Mouse (Mus musculus): Measurements from ENCODE around the gene Pdzd4.
A peak's percentile ranks its signal among the peaks of the same experiment; 100 is the strongest.

Gene Pdzd4

DNA sequence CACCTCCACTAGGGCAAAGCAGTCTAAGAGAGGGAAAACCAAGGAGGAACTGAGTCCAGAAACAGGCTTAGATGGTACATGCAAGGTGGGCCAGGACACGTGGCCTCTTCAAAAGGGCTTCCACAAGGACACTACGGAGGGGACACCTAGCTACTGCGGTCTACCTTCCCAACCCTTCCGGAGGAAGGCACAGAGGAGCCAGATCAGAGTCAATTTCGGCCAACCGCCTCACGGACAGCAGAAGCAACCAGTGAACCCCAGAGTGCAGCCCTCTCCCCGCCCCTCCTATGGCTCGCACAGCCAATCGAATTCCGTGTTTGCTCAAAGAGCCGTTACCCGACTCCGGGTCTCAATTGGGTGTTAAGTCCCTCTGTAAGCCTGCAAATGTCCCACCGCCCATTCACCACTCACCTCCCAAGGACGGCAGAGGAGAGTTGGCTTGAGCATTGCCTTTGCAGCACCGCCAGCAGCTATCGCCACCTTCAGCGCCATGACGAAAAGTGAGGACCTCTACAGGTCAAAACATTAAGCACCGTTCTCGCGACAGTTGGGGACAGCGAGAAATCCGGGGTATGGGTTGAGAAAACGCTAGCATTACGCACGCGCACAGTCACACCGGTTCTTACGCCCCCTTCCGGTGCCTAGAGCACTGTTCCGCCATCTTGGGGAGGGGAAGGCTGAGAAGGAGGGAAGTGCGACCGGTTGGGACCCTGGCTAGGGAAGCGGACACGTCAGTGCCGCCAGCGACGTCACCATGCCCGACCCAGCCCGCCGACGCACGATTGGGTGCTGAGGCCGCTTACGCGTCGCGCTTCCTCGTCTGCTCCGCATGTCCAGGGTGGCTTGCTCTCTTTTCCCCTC lies 38.2 kb downstream of the Pdzd4 start, which contains the start of the genes Idh3g and Ssr4:
Gene Idh3g (minus strand): TSS at position 534 of the 861 bp plus-strand sequence.
Gene Ssr4 (plus strand): TSS at position 665 of the 861 bp plus-strand sequence.
- DNase-seq (ENCODE audit: low spot score): peak; percentile 96

DNA sequence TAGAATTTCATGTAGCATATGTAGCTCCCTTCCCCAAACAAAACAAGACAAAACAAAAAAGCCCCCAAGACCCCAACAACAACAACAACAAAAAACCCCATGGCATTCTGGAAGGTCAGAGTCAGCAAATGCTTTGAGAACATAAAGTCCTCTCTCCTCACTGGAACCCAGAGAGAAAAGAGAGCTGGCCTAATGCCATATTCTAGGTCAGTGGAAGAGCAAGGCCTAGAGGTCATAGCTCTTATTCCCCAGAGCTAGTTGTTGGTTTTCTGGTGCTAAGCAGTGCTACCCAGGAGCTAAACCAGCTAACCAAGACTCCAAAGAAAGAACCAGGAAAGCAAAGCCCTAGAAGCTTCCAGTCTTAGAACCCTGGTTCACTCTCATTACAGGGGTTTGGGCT lies 39.1 kb downstream of the Pdzd4 start:
- no peak for DNase-seq (ENCODE audit: low spot score)

DNA sequence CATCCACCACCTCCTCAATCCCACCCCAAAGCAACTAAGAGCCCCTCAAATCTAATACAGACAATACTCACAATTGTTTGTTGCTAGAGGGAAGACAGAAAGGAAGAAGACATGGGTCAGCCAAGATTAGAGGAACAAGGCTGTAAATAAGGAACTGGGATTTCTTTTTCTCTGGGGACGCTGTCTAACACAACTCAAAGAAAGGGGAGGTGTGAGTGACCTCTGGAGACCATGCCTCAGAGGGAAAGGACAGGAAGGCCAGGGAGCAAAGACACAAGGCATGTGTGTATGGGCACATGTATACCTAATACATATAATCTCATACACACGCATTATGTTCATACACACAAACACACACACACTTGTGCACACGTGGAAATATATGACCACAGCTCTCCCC lies 42.5 kb downstream of the Pdzd4 start:
- DNase-seq (ENCODE audit: low spot score): no peak

DNA sequence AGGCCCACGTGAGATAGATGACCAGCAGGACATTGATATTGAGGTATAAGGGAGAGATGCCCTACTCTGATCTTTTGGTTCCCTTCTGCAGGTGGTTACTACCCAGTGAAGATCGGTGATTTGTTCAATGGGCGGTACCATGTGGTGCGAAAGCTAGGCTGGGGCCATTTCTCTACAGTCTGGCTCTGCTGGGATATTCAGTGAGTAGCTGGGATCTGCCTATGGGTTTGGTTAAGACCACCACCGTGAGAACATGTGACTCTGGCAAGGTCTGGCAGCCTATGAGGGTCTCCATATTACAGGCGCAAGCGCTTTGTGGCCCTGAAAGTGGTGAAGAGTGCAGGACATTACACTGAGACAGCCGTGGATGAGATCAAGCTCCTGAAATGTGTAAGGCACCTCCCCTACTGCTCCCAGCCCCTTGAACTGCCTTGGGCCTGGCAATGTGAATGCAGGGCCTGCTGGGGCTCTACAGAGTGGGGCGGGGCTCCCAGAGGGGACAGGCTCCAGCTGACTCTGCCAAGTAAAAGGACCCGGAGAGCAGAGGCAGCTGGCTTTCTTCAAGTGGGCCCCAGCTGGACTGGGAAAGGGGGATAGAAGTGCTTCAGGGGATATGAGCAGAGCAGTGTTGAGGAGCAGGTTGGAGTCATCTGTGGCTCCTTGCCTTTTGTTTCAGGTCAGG lies 49.8 kb downstream of the Pdzd4 start:
- DNase-seq (ENCODE audit: low spot score): no peak

DNA sequence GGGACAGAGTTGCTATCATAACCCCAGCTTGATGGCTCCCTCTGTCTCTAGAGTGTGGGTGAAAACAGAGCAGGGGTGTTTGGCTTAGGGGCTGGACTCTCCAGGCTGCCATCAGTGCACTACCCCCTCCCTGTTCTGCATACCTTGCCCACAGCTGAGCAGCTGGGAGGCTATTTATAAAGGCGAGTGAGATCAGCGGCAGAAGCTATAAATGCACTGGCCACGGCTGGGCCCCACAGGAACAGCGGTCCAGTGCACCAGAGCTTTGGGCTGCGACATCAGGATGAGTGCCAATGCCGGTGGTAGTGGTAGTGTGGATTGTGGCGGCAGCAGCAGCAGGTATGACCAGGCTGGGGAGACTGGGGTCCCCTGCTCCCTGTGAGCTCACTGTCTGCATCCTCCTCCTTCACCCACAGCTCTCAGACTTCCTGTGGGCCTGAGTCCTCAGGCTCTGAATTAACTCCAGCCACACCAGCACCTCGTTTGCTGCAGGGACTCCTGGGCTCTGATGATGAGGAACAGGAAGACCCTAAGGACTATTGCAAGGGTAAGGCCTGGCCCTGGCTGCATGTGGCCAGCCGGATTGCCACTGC lies 50.5 kb downstream of the Pdzd4 start, which contains the start of gene Srpk3:
Gene Srpk3 (plus strand): TSS at position 238 of the 593 bp plus-strand sequence.
- DNase-seq (ENCODE audit: low spot score): no peak

DNA sequence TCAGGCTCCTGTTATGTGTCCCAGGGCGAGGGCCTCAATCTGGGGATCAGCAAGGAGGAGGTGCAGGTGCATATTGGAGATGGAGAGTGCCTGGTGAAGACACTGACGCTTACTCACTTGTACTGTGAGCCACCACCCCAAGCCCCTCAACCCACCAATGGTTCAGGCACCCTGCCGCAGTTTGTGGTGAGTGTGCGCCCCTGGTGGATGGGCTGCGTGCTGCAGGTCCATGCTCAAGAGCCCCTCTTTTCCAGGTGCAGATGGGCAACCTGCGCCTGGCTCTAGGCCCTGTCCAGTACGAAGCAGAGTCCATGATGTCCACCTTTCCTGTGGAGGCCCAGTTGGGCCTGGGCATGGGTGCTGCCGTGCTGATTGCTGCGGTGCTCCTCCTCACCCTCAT lies 57.5 kb downstream of the Pdzd4 start:
- peak; percentile 18 for DNase-seq (ENCODE audit: low spot score)

DNA sequence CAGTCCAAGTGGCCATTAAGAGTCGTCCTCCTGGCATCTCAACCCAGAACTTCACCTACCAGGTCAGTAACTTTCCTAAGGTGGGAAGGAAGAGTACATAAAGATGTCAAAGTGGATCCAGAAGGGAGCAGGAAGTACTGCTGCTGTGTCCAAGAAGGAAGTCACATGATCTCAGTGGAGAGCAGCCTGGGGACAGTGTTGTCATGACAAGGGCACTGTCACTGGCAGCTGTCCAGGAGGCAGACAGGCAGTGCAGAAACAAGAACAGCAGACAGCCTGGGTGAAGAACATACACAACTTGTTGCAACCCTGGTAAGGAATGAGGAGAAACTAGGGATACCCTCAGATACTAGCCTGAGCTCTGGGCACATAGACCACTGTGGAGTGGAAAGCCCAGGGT lies 59.5 kb downstream of the Pdzd4 start:
- DNase-seq (ENCODE audit: low spot score): no peak

DNA sequence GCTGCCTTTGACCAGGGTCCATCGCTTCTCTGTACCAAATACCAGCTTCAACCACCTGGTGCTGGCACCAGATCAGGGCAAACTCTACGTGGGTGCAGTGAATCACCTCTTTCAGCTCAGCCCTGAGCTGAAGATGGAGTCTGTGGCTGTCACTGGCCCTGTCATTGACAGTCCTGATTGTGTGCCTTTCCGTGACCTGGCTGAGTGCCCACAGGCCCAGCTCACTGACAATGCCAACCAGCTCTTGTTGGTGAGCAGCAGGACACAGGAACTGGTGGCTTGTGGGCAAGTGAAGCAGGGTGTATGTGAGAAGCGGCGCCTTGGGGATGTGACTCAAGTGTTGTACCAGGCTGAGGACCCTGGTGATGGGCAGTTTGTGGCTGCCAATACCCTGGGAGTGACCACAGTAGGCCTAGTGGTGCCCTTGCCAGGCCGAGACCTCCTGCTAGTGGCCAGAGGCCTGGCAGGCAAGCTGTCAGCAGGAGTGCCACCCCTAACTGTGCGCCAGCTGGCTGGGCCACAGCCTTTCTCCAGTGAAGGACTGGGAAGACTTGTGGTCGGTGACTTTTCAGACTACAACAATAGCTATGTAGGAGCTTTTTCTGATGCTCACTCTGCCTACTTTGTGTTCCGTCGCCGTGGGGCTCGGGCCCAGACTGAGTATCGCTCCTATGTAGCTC lies 66.0 kb downstream of the Pdzd4 start:
- no peak for DNase-seq (ENCODE audit: low spot score)

DNA sequence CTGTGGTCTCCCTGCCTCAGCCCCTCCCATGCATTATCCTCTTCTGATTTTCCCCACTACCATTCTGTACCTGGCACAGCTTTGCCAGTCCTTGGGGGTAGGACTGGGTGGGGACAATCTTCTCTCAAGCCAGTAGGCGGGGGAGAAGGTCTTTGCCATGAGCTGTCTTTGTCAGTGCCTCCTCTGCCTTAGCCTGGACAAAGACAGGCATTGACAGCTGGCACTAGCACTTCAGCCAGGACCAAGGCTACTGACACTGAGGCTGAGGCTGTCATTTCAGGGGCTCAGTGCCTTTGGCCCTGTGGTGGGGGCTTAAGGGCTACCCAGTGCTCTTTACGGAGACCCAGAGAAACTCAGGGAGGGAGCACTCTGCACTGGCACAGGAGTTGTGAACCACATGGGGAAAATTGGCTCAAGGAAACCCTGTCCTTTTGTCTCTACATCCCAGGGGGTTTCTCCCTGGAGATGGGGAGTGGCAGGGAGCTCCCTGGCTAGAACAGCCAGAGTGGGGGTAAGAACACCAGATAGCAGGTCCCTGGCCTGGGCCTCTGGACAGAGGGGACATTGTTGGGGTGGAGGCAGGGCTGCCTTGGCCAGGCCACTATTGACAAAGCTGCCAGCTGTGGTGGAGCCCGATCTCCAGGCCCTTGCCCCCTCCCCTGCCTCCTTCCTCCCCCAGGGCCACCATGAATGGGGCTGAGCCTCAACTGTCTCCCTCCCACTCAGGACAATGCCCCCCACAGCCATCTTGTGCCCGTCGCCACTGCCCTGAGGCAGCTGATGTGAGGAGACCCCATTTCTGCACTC lies 68.2 kb downstream of the Pdzd4 start, which contains the start of gene Plxnb3:
Gene Plxnb3 (plus strand): TSS at position 757 of the 807 bp plus-strand sequence.
- no peak for DNase-seq (ENCODE audit: low spot score)

DNA sequence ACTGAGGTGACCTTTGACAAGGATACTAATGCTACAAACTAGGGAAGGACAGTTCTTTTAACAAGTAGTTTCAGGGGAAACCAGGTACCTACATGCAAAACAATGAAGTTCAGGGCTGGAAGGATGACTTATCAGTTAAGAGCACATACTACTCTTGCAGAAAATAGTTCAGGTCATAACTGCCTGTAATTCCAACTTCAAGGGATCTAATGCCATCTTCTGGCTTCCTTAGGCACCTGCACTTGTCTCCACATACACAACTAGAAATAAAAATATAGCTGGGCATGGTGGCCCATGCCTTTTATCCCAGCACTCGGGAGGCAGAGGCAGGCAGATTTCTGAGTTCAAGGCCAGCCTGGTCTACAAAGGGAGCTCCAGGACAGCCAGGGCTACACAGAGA lies 75.8 kb downstream of the Pdzd4 start:
- DNase-seq (ENCODE audit: low spot score): no peak

DNA sequence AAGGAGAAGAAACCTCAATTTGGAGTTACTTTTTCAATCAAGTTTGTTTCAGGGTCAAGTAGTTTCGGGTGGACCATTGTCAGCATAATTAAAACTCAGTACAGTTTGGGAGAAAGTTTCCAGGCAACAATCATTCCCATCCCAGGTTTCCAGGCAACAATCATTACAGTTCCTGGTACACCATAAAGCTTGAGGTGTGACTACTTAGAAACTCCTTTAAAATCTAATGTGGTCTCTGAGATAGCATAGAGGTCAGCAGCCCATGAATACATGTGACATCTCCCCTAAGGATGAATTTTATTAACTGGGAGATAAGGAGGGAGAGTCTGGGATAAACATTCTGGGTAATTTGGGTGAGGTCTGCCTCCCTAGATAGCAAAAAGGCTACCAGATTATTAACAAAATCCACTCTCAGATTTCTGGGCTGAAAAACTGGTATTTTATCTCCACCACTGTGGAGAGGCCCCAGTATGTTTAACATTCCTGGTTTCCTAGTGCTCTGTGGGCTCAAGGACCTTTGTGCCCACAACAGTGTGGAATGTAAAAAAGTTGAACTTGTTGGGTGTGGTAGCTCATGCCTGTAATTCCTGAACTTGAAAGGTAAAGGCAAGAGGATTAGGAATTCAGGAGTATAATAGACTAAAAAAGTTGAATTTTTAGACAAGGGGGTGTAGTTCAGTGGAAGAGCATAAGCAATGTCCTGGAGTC lies 79.8 kb downstream of the Pdzd4 start:
- no peak for DNase-seq (ENCODE audit: low spot score)

All from embryo, embryonic 10.5 days (tissue).